Mouse (Mus musculus): Measurements from ENCODE around the gene Eif3k.

- TF ChIP-seq POLR2A (IDR thresholded peaks at IDR 0.05; ENCODE audit: extremely low read depth, insufficient read depth, low read length) = no peak
- no peak for TF ChIP-seq CTCF (IDR thresholded peaks at IDR 0.05; ENCODE audit: extremely low read depth, insufficient read depth, low read length)
These were observed 18.2 kb downstream of the Eif3k start for GRCm38 (mm10) chr7:28963399-28963923.

Measured in cortical plate, adult 2 months (tissue).